Mouse (Mus musculus) retina, postnatal 7 days (tissue): Measurements from ENCODE around the gene Sidt1.

Source experiments
- DNase-seq: peaks from one replicate; pipeline ENCODE4 v3.0.0-alpha.2; 2012; ENCODE audit warnings: low read depth, low spot score

Sidt1 gene

GRCm38 (mm10) chr16:44252735-44253134 lies 80.3 kb downstream of the Sidt1 start:
- DNase-seq: no peak

- no peak for DNase-seq
Measured at GRCm38 (mm10) chr16:44249985-44250384, 83.0 kb downstream of the Sidt1 start.

- DNase-seq: no peak
Measured at GRCm38 (mm10) chr16:44243323-44243722, 89.7 kb downstream of the Sidt1 start.

GRCm38 (mm10) chr16:44242633-44243032 lies 90.4 kb downstream of the Sidt1 start:
- peak; percentile 65 for DNase-seq

GRCm38 (mm10) chr16:44240406-44240805 lies 92.6 kb downstream of the Sidt1 start:
- DNase-seq: no peak

- DNase-seq: no peak
Measured at GRCm38 (mm10) chr16:44238835-44239263, 94.1 kb downstream of the Sidt1 start.

GRCm38 (mm10) chr16:44237836-44238235 lies 95.2 kb downstream of the Sidt1 start:
- no peak for DNase-seq

- no peak for DNase-seq
Measured at GRCm38 (mm10) chr16:44233019-44233418, 100.0 kb downstream of the Sidt1 start.

- no peak for DNase-seq
Measured at GRCm38 (mm10) chr16:44226706-44227291, 106.2 kb downstream of the Sidt1 start.

GRCm38 (mm10) chr16:44221463-44221862 lies 111.5 kb downstream of the Sidt1 start:
- no peak for DNase-seq

GRCm38 (mm10) chr16:44216417-44216816 lies 116.6 kb downstream of the Sidt1 start:
- no peak for DNase-seq

GRCm38 (mm10) chr16:44215513-44215912 lies 117.5 kb downstream of the Sidt1 start:
- no peak for DNase-seq

- no peak for DNase-seq
Measured at GRCm38 (mm10) chr16:44212703-44213102, 120.3 kb downstream of the Sidt1 start.

GRCm38 (mm10) chr16:44211054-44211414 lies 122.0 kb downstream of the Sidt1 start:
- no peak for DNase-seq

GRCm38 (mm10) chr16:44210156-44211053 lies 122.6 kb downstream of the Sidt1 start:
- no peak for DNase-seq

- no peak for DNase-seq
Measured at GRCm38 (mm10) chr16:44205973-44206372, 127.0 kb downstream of the Sidt1 start.

GRCm38 (mm10) chr16:44204331-44204730 lies 128.7 kb downstream of the Sidt1 start:
- DNase-seq: no peak

GRCm38 (mm10) chr16:44200146-44200545 lies 132.8 kb downstream of the Sidt1 start:
- no peak for DNase-seq

GRCm38 (mm10) chr16:44199066-44199703 lies 133.8 kb downstream of the Sidt1 start:
- DNase-seq: no peak

GRCm38 (mm10) chr16:44190968-44191367 lies 142.0 kb downstream of the Sidt1 start:
- DNase-seq: no peak
